Mouse (Mus musculus): Measurements from ENCODE around the gene Adra1b.

DNA sequence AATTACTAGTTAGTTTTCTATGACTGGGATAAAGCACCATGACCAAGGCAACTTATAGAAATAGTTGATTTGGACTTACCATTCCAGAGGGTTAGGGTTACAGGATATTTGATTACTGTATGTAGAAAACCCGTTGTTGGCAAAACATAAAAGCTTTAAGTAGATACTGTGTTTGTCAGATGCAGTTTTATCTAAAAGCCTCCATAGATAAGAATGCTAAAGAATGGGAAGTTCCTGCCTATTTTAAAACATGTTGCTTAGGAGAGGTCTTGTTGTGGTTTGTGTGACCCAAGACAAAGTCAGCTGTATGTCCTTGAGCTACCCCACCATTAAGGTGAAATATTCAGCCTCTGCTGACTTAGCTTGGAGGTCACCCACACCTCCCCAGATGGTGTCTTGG, 146.4 kb downstream of the Adra1b start:
- no peak for TF ChIP-seq GATA1 (IDR thresholded peaks at IDR 0.05; ENCODE audit: borderline replicate concordance, low read length)
- no peak for TF ChIP-seq FLI1 (IDR thresholded peaks at IDR 0.05; ENCODE audit: low read length)

Measured in megakaryocyte, embryonic 14.5 days (primary cell).